Mouse (Mus musculus) heart, embryonic 11.5 days (tissue): Measurements from ENCODE around the gene Slc31a1. TPM values are rescaled to one million over a fixed set of nuclear protein-coding genes. Genes with fewer than 3 reads are reported as not detected.

Experiments
- ATAC-seq: fragments of 200-750 bp; cut with Nextera tagmentation; replicated peaks from 2 replicates; pipeline ENCODE4 v1.8.0; 2017; ENCODE audit warnings: moderate library complexity; ENCODE audit not compliant: insufficient number of reproducible peaks, low FRiP score, low TSS enrichment
- H3K27ac ChIP-seq: fragments of 300-500 bp; sonication (generic); 2 replicates; pipeline ENCODE4 v1.5.1; 2014; ENCODE audit warnings: mild to moderate bottlenecking, low read depth, low read length
- H3K27me3 ChIP-seq: fragments of 300-500 bp; sonication (generic); 2 replicates; pipeline ENCODE4 v1.6.1; 2014; ENCODE audit warnings: mild to moderate bottlenecking, low read length, mixed read lengths; ENCODE audit not compliant: control insufficient read depth, insufficient read depth
- H3K36me3 ChIP-seq: fragments of 300-500 bp; sonication (generic); 2 replicates; pipeline ENCODE4 v1.6.1; 2014; ENCODE audit warnings: mild to moderate bottlenecking, low read length, moderate library complexity, mixed read lengths; ENCODE audit not compliant: control insufficient read depth, insufficient read depth
- H3K4me1 ChIP-seq: fragments of 300-500 bp; sonication (generic); 2 replicates; pipeline ENCODE4 v1.6.1; 2014; ENCODE audit warnings: low read length; ENCODE audit not compliant: control insufficient read depth, insufficient read depth
- H3K4me2 ChIP-seq: fragments of 300-500 bp; sonication (generic); 2 replicates; pipeline ENCODE4 v1.6.1; 2014; ENCODE audit warnings: mild to moderate bottlenecking, moderate library complexity
- H3K4me3 ChIP-seq: fragments of 300-500 bp; sonication (generic); 2 replicates; pipeline ENCODE4 v1.5.1; 2014; ENCODE audit warnings: low read depth, low read length
- H3K9ac ChIP-seq: fragments of 300-500 bp; sonication (generic); 2 replicates; pipeline ENCODE4 v1.6.1; 2014; ENCODE audit warnings: mild to moderate bottlenecking, low read depth, low read length, moderate library complexity
- H3K9me3 ChIP-seq: fragments of 300-500 bp; sonication (generic); replicated peaks from 2 replicates; pipeline ENCODE4 v1.6.1; 2016; ENCODE audit warnings: low read length; ENCODE audit not compliant: control insufficient read depth
- WGBS: fragments of 180-500 bp; shearing (Covaris S2); extraction: QIAGEN DNeasy Blood & Tissue Kit; methylation state at CpG from one replicate; pipeline ENCODE4 v1.1.7; 2014; ENCODE audit not compliant: insufficient replicate concordance; 5-methylcytosine and 5-hydroxymethylcytosine counted together
- polyA plus RNA-seq: library from polyadenylated mRNA; unstranded; fragments of >200 nt; fragmentation: Nextera tagmentation; extraction: Ambion mirVana; gene quantifications from 2 replicates; pipeline ENCODE4 v1.2.1, GENCODE M21; 2014

Slc31a1 gene
- polyA plus RNA-seq, 1 experiment from 2014 or later = 39.0 TPM

- no peak for ATAC-seq
- no peak overlapping the region for H3K4me3 ChIP-seq
- H3K27ac ChIP-seq = no peak overlapping the region
- 80% methylated on average over 4 of the region's 4 CpGs for WGBS
- H3K4me1 ChIP-seq = no peaks in the 10 kb centered on the region
- H3K36me3 ChIP-seq = peaks cover 37% of the 10 kb centered on the region
- no peaks in the 10 kb centered on the region for H3K9me3 ChIP-seq
- no peaks in the 10 kb centered on the region for H3K27me3 ChIP-seq
- no peak overlapping the region for H3K9ac ChIP-seq
- no peak overlapping the region for H3K4me2 ChIP-seq
These were observed 37.3 kb downstream of the Slc31a1 start for GRCm38 (mm10) chr4:62397616-62398365.

GRCm38 (mm10) chr4:62398956-62399355, 38.4 kb downstream of the Slc31a1 start:
- Histone ChIP-seq H3K4me3 (no peak overlapping the region), H3K4me2 (no peak overlapping the region), H3K27me3 (no peaks in the 10 kb centered on the region), H3K4me1 (no peaks in the 10 kb centered on the region), H3K27ac (no peak overlapping the region), H3K36me3 (peaks cover 37% of the 10 kb centered on the region), H3K9me3 (no peaks in the 10 kb centered on the region), H3K9ac (no peak overlapping the region)
- no peak for ATAC-seq
- WGBS = 90% methylated on average over 3 of the region's 3 CpGs

DNA sequence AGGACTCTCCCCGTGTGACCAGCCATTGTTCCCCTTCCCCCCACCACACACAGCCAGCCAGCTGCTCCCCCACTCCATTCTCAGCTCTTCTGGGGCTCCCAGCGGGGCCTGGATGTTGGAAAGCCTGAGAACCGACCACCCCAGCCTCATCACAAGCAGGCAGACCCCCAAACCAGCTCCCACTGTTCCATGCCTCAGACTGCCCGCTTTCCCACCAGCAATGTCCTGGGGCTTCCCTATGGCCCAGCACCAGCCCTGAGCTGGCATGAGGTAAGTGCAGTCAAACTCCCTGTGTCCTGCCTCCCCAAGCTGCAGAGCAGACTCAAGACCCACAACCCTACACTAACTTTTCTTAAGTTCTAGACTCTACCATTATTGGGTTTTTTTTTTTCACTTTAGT, 45.6 kb downstream of the Slc31a1 start:
- no peak for ATAC-seq
- peaks cover 13% of the 10 kb centered on the region; the same call in 1 of the 2 replicates for H3K36me3 ChIP-seq
- H3K4me1 ChIP-seq = peaks cover 11% of the 10 kb centered on the region
- no peaks in the 10 kb centered on the region for H3K9me3 ChIP-seq
- no peak overlapping the region for H3K4me3 ChIP-seq
- WGBS = 82% methylated on average over 4 of the region's 4 CpGs
- H3K4me2 ChIP-seq = no peak overlapping the region
- no peaks in the 10 kb centered on the region for H3K27me3 ChIP-seq
- no peak overlapping the region for H3K27ac ChIP-seq
- H3K9ac ChIP-seq = no peak overlapping the region

DNA sequence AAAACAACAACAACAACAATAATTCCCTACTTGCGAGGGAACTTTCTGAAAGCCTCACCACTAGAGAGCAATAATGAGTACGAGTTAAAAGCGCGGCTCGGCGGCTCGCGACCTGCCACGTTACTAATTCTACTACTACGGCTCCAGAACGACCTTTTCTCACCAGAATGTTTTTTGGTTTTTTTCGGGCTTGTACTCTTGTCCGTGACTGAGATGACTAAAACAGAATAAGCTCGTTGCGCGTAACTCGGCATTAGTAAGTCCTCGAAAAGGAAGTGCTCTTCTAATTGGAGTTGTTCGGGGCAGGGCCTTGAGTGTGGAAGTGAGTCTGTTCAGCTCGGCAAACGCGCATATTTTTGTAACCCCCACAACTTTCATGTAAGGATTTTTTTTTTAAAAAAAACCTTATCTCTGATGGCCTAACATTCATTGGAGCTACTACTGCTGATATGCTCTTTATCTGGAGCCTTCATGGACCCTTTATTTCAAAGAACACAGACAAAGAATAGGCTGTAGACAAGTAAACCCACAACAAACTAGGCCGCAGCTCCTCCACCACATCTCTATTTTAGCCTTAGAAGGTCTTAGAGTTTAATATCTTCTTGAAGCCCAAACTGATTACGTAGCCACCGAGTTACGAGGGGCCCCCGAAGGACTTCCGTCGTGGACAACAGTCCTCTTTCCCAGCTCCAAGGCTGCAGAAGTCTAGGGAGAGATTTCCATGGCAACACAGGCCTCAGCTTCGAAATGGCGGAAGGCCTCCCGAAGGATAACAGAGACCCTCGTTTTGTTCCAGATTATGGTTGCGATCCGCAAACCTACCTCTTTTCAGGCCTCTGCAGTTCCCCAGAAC, 47.4 kb downstream of the Slc31a1 start:
- Histone ChIP-seq H3K4me2 (peak overlapping the region; percentile 66), H3K4me3 (peak overlapping the region; percentile 66), H3K27ac (peak overlapping the region; percentile 81), H3K9ac (peak overlapping the region; percentile 83), H3K4me1 (peaks cover 11% of the 10 kb centered on the region), H3K9me3 (no peaks in the 10 kb centered on the region), H3K36me3 (peaks cover 9% of the 10 kb centered on the region), H3K27me3 (no peaks in the 10 kb centered on the region)
- under 1% methylated on average over 35 of the region's 35 CpGs for WGBS
- peak; percentile 31 for ATAC-seq

- peak; percentile 98 for ATAC-seq
- Histone ChIP-seq H3K27me3 (no peaks in the 10 kb centered on the region), H3K4me2 (peak within 1 kb of the TSS; percentile 66), H3K36me3 (peaks cover 10% of the 10 kb centered on the region), H3K4me3 (peak within 1 kb of the TSS; percentile 66), H3K9ac (peak within 1 kb of the TSS; percentile 83), H3K4me1 (peaks cover 11% of the 10 kb centered on the region), H3K9me3 (no peaks in the 10 kb centered on the region), H3K27ac (peak within 1 kb of the TSS; percentile 81)
- WGBS = under 1% methylated on average over 39 of the region's 39 CpGs
These were observed 48.2 kb downstream of the Slc31a1 start, which contains the start of the genes Cdc26 and Prpf4 for GRCm38 (mm10) chr4:62408601-62409282. Gene Cdc26, minus strand, starts transcription at chr4:62408642. Gene Prpf4, plus strand, starts transcription at chr4:62408797.

GRCm38 (mm10) chr4:62409615-62410014, 49.1 kb downstream of the Slc31a1 start:
- H3K4me3 ChIP-seq = peak overlapping the region; percentile 66
- peaks cover 13% of the 10 kb centered on the region for H3K36me3 ChIP-seq
- H3K27me3 ChIP-seq = no peaks in the 10 kb centered on the region
- 41% methylated on average over 6 of the region's 6 CpGs for WGBS
- peak overlapping the region; percentile 66 for H3K4me2 ChIP-seq
- peaks cover 11% of the 10 kb centered on the region for H3K4me1 ChIP-seq
- no peaks in the 10 kb centered on the region for H3K9me3 ChIP-seq
- ATAC-seq = no peak
- peak overlapping the region; percentile 83 for H3K9ac ChIP-seq
- no peak overlapping the region for H3K27ac ChIP-seq

- WGBS = 80% methylated on average over 2 of the region's 2 CpGs
- Histone ChIP-seq H3K4me3 (peak overlapping the region; percentile 66; the same call in 1 of the 2 replicates), H3K9ac (no peak overlapping the region), H3K27ac (no peak overlapping the region), H3K36me3 (peaks cover 20% of the 10 kb centered on the region), H3K4me2 (peak overlapping the region; percentile 66), H3K9me3 (no peaks in the 10 kb centered on the region), H3K27me3 (no peaks in the 10 kb centered on the region), H3K4me1 (peaks cover 11% of the 10 kb centered on the region)
- ATAC-seq = no peak
These were observed 49.8 kb downstream of the Slc31a1 start for GRCm38 (mm10) chr4:62410325-62410724.

GRCm38 (mm10) chr4:62411606-62412005, 51.1 kb downstream of the Slc31a1 start:
- H3K27ac ChIP-seq = no peak overlapping the region
- no peaks in the 10 kb centered on the region for H3K27me3 ChIP-seq
- H3K4me1 ChIP-seq = peaks cover 7% of the 10 kb centered on the region; the same call in 1 of the 2 replicates
- H3K4me3 ChIP-seq = no peak overlapping the region
- H3K9me3 ChIP-seq = no peaks in the 10 kb centered on the region
- H3K36me3 ChIP-seq = peaks cover 29% of the 10 kb centered on the region
- H3K9ac ChIP-seq = no peak overlapping the region
- ATAC-seq = no peak
- whole genome bisulfite sequencing = 93% methylated on average over 10 of the region's 10 CpGs
- no peak overlapping the region for H3K4me2 ChIP-seq
